In genomic region chr11:31676661-31677252, GRCm38 (mm10) we compare ENCODE assay signal across 17 mouse cellular contexts. TPM values are rescaled to one million over a fixed set of nuclear protein-coding genes. Genes with fewer than 3 reads are reported as not detected.
A peak's percentile ranks its signal among the peaks of the same experiment; 100 is the strongest.
DNase-seq lines count a peak whose midpoint lies in the region; ATAC-seq and TF ChIP-seq lines count a peak whose summit lies in the region.
"Had no signal": no experiment of that assay in that cellular context is flagged by ENCODE, and none has a peak within 500 bp of the region (broad histone marks: within the 10 kb centered on the region; RNA-seq: fewer than 3 reads in every experiment).

No protein-coding gene starts in this region.

- H3K4me3 ChIP-seq in liver, embryonic 12.5 days = no peak overlapping the region
- H3K4me3 ChIP-seq in liver, embryonic 11.5 days (ENCODE audit: low read depth, low read length) = no peak overlapping the region
- no peak overlapping the region for H3K4me3 ChIP-seq in CH12.LX (replicated peaks in 1 of 3; ENCODE audit: low read depth in 2 of 3, low read length in 2 of 3, poor library complexity in 1 of 3)
- H3K4me3 ChIP-seq in heart, embryonic 11.5 days (ENCODE audit: low read depth, low read length) = no peak overlapping the region
- H3K4me3 ChIP-seq: erythroblast, embryonic 14.5 days; hindbrain, embryonic 15.5 days; limb, embryonic 12.5 days; lung, embryonic 15.5 days; megakaryocyte, embryonic 14.5 days had no signal

- no peak for TF ChIP-seq EP300 in CH12.LX (IDR thresholded peaks at IDR 0.05; ENCODE audit: low read length)

- H3K27me3 ChIP-seq in liver, embryonic 12.5 days (replicated peaks) = no peaks in the 10 kb centered on the region
- H3K27me3 ChIP-seq in liver, embryonic 11.5 days (replicated peaks; ENCODE audit: control insufficient read depth, insufficient read depth, low read length) = no peaks in the 10 kb centered on the region
- H3K27me3 ChIP-seq in CH12.LX (replicated peaks) = no peaks in the 10 kb centered on the region
- H3K27me3 ChIP-seq in heart, embryonic 11.5 days (ENCODE audit: control insufficient read depth, insufficient read depth, low read length) = no peaks in the 10 kb centered on the region
- H3K27me3 ChIP-seq: hindbrain, embryonic 15.5 days; limb, embryonic 12.5 days; lung, embryonic 15.5 days; megakaryocyte, embryonic 14.5 days had no signal

- ATAC-seq in cerebellum, adult (ENCODE audit: insufficient number of reproducible peaks, low FRiP score, low TSS enrichment) = no peak
- no peak for ATAC-seq in liver, embryonic 12.5 days
- ATAC-seq in liver, embryonic 11.5 days (replicated peaks; ENCODE audit: low FRiP score) = no peak
- ATAC-seq in heart, embryonic 11.5 days (replicated peaks; ENCODE audit: insufficient number of reproducible peaks, low FRiP score, low TSS enrichment) = no peak

- TF ChIP-seq POLR2A in CH12.LX (IDR thresholded peaks at IDR 0.05; ENCODE audit: low read depth, low read length) = no peak

- dilution Hi-C loops in CH12.LX (cut with MboI; ENCODE audit: extremely low pct_ligation_motif_present, extremely low pct_unique_long_range_greater_than_20kb, low sequenced_read_pairs) = no loop called here

- peaks cover 44% of the 10 kb centered on the region for H3K4me1 ChIP-seq in liver, embryonic 12.5 days
- no peaks in the 10 kb centered on the region; the same call in 1 of the 2 replicates for H3K4me1 ChIP-seq in liver, embryonic 11.5 days (replicated peaks; ENCODE audit: control insufficient read depth, insufficient read depth, low read length)
- peaks cover 7 to 49% of the 10 kb centered on the region in 2 experiments; a peak in 3 of 4 replicates for H3K4me1 ChIP-seq in CH12.LX (ENCODE audit: control insufficient read depth in 1 of 2, insufficient read depth in 2 of 2)
- no peaks in the 10 kb centered on the region for H3K4me1 ChIP-seq in heart, embryonic 11.5 days (ENCODE audit: control insufficient read depth, insufficient read depth, low read length)

- no peaks in the 10 kb centered on the region for H3K79me2 ChIP-seq in CH12.LX (replicated peaks; ENCODE audit: control insufficient read depth, extremely low read depth, insufficient read depth, poor library complexity, severe bottlenecking)

- H3K4me2 ChIP-seq in liver, embryonic 12.5 days = no peak overlapping the region
- H3K4me2 ChIP-seq in liver, embryonic 11.5 days = no peak overlapping the region
- no peak overlapping the region for H3K4me2 ChIP-seq in CH12.LX (ENCODE audit: insufficient read depth, low read depth, poor library complexity, severe bottlenecking)
- H3K4me2 ChIP-seq in heart, embryonic 11.5 days = no peak overlapping the region
- H3K4me2 ChIP-seq: hindbrain, embryonic 15.5 days; limb, embryonic 12.5 days; lung, embryonic 15.5 days had no signal

- DNase-seq in cerebellum, adult 18-20 months = peak; percentile 35 to 36
- no peak for DNase-seq in liver, embryonic 11.5 days (ENCODE audit: low spot score)
- no peak for DNase-seq in CH12.LX (ENCODE audit: extremely low read depth)
- DNase-seq in cerebellum, adult 9-11 months = peak; percentile 45
- no peak for DNase-seq in ovary, postnatal 36 days (ENCODE audit: low spot score)
- DNase-seq: forebrain, postnatal 0 days; gastrocnemius, postnatal 14 days; kidney, adult 2 months; layer of hippocampus, postnatal 36 days had no signal

- H3K9me3 ChIP-seq in liver, embryonic 12.5 days (replicated peaks) = no peaks in the 10 kb centered on the region; the same call in 1 of the 2 replicates
- H3K9me3 ChIP-seq in liver, embryonic 11.5 days (ENCODE audit: control insufficient read depth, low read length) = no peaks in the 10 kb centered on the region
- no peaks in the 10 kb centered on the region for H3K9me3 ChIP-seq in CH12.LX (replicated peaks; ENCODE audit: low read length)
- H3K9me3 ChIP-seq in heart, embryonic 11.5 days (replicated peaks; ENCODE audit: control insufficient read depth, low read length) = no peaks in the 10 kb centered on the region
- H3K9me3 ChIP-seq: hindbrain, embryonic 15.5 days; limb, embryonic 12.5 days; lung, embryonic 15.5 days had no signal

- TF ChIP-seq CTCF in CH12.LX (conservative IDR thresholded peaks at IDR 0.05 in 1 of 2, IDR thresholded peaks at IDR 0.05 in 1 of 2; ENCODE audit: low read depth in 2 of 2, low read length in 2 of 2) = no peak

- in situ Hi-C loops in CH12.LX (cut with MboI; ENCODE audit: low pct_ligation_motif_present, low pct_unique_long_range_greater_than_20kb, low sequenced_read_pairs) = loop anchor here (5.0 to 10.0 kb wide), 2 partner anchors 51 to 458 kb away; no protein-coding TSS in a partner anchor

- TF ChIP-seq RAD21 in CH12.LX (IDR thresholded peaks at IDR 0.05; ENCODE audit: low read depth, low read length) = no peak

- WGBS in liver, embryonic 12.5 days (ENCODE audit: insufficient replicate concordance) = 86% methylated on average over 3 of the region's 3 CpGs
- 83% methylated on average over 3 of the region's 3 CpGs for WGBS in liver, embryonic 11.5 days
- 80% methylated on average over 3 of the region's 3 CpGs for WGBS in heart, embryonic 11.5 days (ENCODE audit: insufficient replicate concordance)

- no peaks in the 10 kb centered on the region for H3K36me3 ChIP-seq in liver, embryonic 12.5 days
- H3K36me3 ChIP-seq in liver, embryonic 11.5 days (ENCODE audit: control insufficient read depth, insufficient read depth, low read length) = no peaks in the 10 kb centered on the region
- H3K36me3 ChIP-seq in CH12.LX (replicated peaks in 1 of 2; ENCODE audit: control insufficient read depth in 1 of 2, insufficient read depth in 1 of 2, low read length in 1 of 2) = peaks cover 0 to 10% of the 10 kb centered on the region in 2 experiments
- H3K36me3 ChIP-seq in heart, embryonic 11.5 days (ENCODE audit: control insufficient read depth, insufficient read depth, low read length) = no peaks in the 10 kb centered on the region
- H3K36me3 ChIP-seq: hindbrain, embryonic 15.5 days; limb, embryonic 12.5 days; lung, embryonic 15.5 days had no signal

- no peak overlapping the region for H3K9ac ChIP-seq in liver, embryonic 12.5 days
- no peak overlapping the region for H3K9ac ChIP-seq in liver, embryonic 11.5 days (ENCODE audit: low read depth, low read length)
- no peak overlapping the region for H3K9ac ChIP-seq in CH12.LX (ENCODE audit: insufficient read depth, low read depth)
- no peak overlapping the region for H3K9ac ChIP-seq in heart, embryonic 11.5 days (ENCODE audit: low read depth, low read length)
- H3K9ac ChIP-seq: forebrain, postnatal 0 days; hindbrain, embryonic 15.5 days; limb, embryonic 12.5 days; lung, embryonic 15.5 days had no signal

- H3K27ac ChIP-seq in liver, embryonic 12.5 days = peak overlapping the region; percentile 2; the same call in 1 of the 2 replicates
- H3K27ac ChIP-seq in liver, embryonic 11.5 days (ENCODE audit: low read depth, low read length) = no peak overlapping the region
- no peak overlapping the region for H3K27ac ChIP-seq in CH12.LX (ENCODE audit: insufficient read depth, low read depth)
- H3K27ac ChIP-seq in heart, embryonic 11.5 days (ENCODE audit: low read depth, low read length) = no peak overlapping the region
- H3K27ac ChIP-seq: hindbrain, embryonic 15.5 days; limb, embryonic 12.5 days; lung, embryonic 15.5 days had no signal

TF ChIP-seq in CH12.LX, 34 proteins besides CTCF, POLR2A, EP300 and RAD21:
- TF ChIP-seq HCFC1 (IDR thresholded peaks at IDR 0.05; ENCODE audit: low read depth, low read length) = peak; percentile 86
- TF ChIP-seq KAT2A (IDR thresholded peaks at IDR 0.05; ENCODE audit: insufficient replicate concordance, low read length) = peak; percentile 59; the same call in 1 of the 2 replicates
- no peak for TF ChIP-seq IRF4 (IDR thresholded peaks at IDR 0.05; ENCODE audit: low read depth, low read length)

RNA-seq across cellular contexts. Expression of gene Bod1, which starts 5.1 kb away (rescaled TPM):
- polyA plus RNA-seq in liver, embryonic 12.5 days (2016; fragmentation: Nextera tagmentation; extraction: Ambion mirVana) = 22.3 and 24.2 TPM in 2 replicates
- 39.7 and 40.1 TPM in 2 replicates for polyA plus RNA-seq in liver, embryonic 11.5 days (2014; fragmentation: Nextera tagmentation; extraction: Ambion mirVana)
- total RNA-seq in CH12.LX (2012; rRNA removed) (33.2 and 36.8 TPM in 2 replicates), CH12.LX (2014; rRNA removed) (35.8 and 38.2 TPM in 2 replicates)
- 32.6 and 37.2 TPM in 2 replicates for polyA plus RNA-seq in CH12.LX (2012; ENCODE audit: insufficient read length, low read depth)
- polyA plus RNA-seq in heart, embryonic 11.5 days (2014; fragmentation: Nextera tagmentation; extraction: Ambion mirVana) = 62.0 and 68.7 TPM in 2 replicates

Comparison
In these comparisons a context has a peak if more than half of its experiments do, and no peak if none do; other contexts are left out.
1. DNase-seq: peak in cerebellum, adult 18-20 months (2 of 2) and cerebellum, adult 9-11 months (single experiment); none in liver, embryonic 11.5 days (single experiment), CH12.LX (single experiment) and ovary, postnatal 36 days (single experiment).